Mouse (Mus musculus) brain, embryonic 14.5 days (tissue): Measurements from ENCODE around the gene Myzap.

Experiments used
- CTCF ChIP-seq: fragments of 200-500 bp; IDR thresholded peaks from 2 replicates; pipeline ENCODE4 v1.5.1; 2012; ENCODE audit warnings: inconsistent platforms, mild to moderate bottlenecking, moderate library complexity, borderline replicate concordance; ENCODE audit not compliant: insufficient read depth, insufficient read length; ENCODE audit errors: extremely low read depth
- POLR2A ChIP-seq: fragments of 200-500 bp; IDR thresholded peaks from 2 replicates; pipeline ENCODE4 v1.6.1; 2012; ENCODE audit warnings: mild to moderate bottlenecking, inconsistent platforms, borderline replicate concordance; ENCODE audit not compliant: poor library complexity, insufficient read depth, insufficient read length, severe bottlenecking; ENCODE audit errors: extremely low read depth

DNA sequence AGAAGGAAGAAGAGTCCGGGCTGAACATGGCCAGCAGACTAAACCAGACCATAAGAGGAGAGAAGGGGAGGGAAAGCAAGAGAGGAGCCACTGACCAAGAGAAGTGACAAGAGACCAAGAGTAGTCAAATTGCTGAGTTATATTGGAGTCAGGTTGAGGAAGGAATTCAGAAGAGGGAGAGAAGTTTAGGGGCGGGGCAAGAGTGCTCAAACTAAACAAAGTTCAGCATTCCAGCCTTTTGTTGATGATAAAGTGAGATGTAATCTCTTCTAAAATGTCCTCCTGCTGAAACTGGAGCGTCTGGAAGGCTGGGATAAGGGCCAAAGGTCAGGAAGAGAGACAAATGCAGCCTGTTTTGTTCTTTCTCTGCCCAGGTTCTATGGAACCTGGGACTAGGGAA, 102.1 kb downstream of the Myzap start:
- TF ChIP-seq CTCF (no peak), POLR2A (no peak)
